Mouse (Mus musculus) limb, embryonic 15.5 days (tissue): ENCODE data around the gene Gm10037. TPM values are rescaled to one million over a fixed set of nuclear protein-coding genes. Genes with fewer than 3 reads are reported as not detected.
A peak's percentile ranks its signal among the peaks of the same experiment; 100 is the strongest.
"Not testable (repeated sequence)": the region's sequence is repeated elsewhere in the genome, so short reads cannot be mapped to it uniquely, and the experiment has no call there.

ENCODE experiments used
- ATAC-seq: fragments of 200-750 bp; cut with Nextera tagmentation; 2 replicates; pipeline ENCODE4 v1.8.0; 2017; ENCODE audit warnings: low read depth, moderate TSS enrichment; ENCODE audit not compliant: insufficient number of reproducible peaks, low FRiP score, low TSS enrichment
- H3K27ac ChIP-seq: fragments of 300-500 bp; sonication (generic); 2 replicates; pipeline ENCODE4 v1.5.1; 2015; ENCODE audit warnings: moderate library complexity, mild to moderate bottlenecking, inconsistent platforms
- H3K27me3 ChIP-seq: fragments of 300-500 bp; sonication (generic); 2 replicates; pipeline ENCODE4 v1.6.1; 2015; ENCODE audit warnings: inconsistent platforms
- H3K36me3 ChIP-seq: fragments of 300-500 bp; sonication (generic); 2 replicates; pipeline ENCODE4 v1.6.1; 2015; ENCODE audit warnings: inconsistent platforms
- H3K4me1 ChIP-seq: fragments of 300-500 bp; sonication (generic); 2 replicates; pipeline ENCODE4 v1.6.1; 2015; ENCODE audit warnings: inconsistent platforms
- H3K4me2 ChIP-seq: fragments of 300-500 bp; sonication (generic); 2 replicates; pipeline ENCODE4 v1.6.1; 2015; ENCODE audit warnings: mild to moderate bottlenecking, inconsistent platforms
- H3K4me3 ChIP-seq: fragments of 300-500 bp; sonication (generic); 2 replicates; pipeline ENCODE4 v1.5.1; 2015; ENCODE audit warnings: mild to moderate bottlenecking, inconsistent platforms
- H3K9ac ChIP-seq: fragments of 300-500 bp; sonication (generic); 2 replicates; pipeline ENCODE4 v1.6.1; 2015; ENCODE audit warnings: inconsistent platforms
- H3K9me3 ChIP-seq: fragments of 300-500 bp; sonication (generic); 2 replicates; pipeline ENCODE4 v1.6.1; 2016; ENCODE audit warnings: inconsistent platforms
- WGBS: fragments of 180-500 bp; shearing (Covaris S2); methylation state at CpG from one replicate; pipeline ENCODE4 v1.1.7; 2015; 5-methylcytosine and 5-hydroxymethylcytosine counted together
- polyA plus RNA-seq: library from polyadenylated mRNA; unstranded; fragments of >200 nt; fragmentation: Nextera tagmentation; extraction: Ambion mirVana; gene quantifications from 2 replicates; pipeline ENCODE4 v1.2.1, GENCODE M21; 2015

Gene Gm10037
- polyA plus RNA-seq: 3.5 and 4.0 TPM in 2 replicates

- no peak within 1 kb of the TSS; the same call in 1 of the 2 replicates for H3K27ac ChIP-seq
- peak within 1 kb of the TSS; percentile 61 for H3K4me3 ChIP-seq
- H3K4me2 ChIP-seq: peak within 1 kb of the TSS; percentile 59
- peak within 1 kb of the TSS; percentile 48 for H3K9ac ChIP-seq
- no peaks in the 10 kb centered on the region for H3K9me3 ChIP-seq
- peak; percentile 75 for ATAC-seq
- 3% methylated on average over 14 of the region's 14 CpGs for WGBS
- no peaks in the 10 kb centered on the region for H3K4me1 ChIP-seq
- peaks cover 10% of the 10 kb centered on the region for H3K36me3 ChIP-seq
- H3K27me3 ChIP-seq: no peaks in the 10 kb centered on the region
These were observed at the start of gene Gm10037 for GRCm38 (mm10) chr13:67830911-67831336. TSS of gene Gm10037 (plus strand) at chr13:67831106.

GRCm38 (mm10) chr13:67791921-67792455 lies 38.9 kb upstream of the Gm10037 start:
- WGBS: 92% methylated on average over 10 of the region's 10 CpGs
- Histone ChIP-seq H3K9ac (no peak overlapping the region), H3K4me2 (no peak overlapping the region), H3K4me3 (no peak overlapping the region), H3K36me3 (peaks cover 4% of the 10 kb centered on the region), H3K27ac (no peak overlapping the region), H3K4me1 (no peaks in the 10 kb centered on the region), H3K27me3 (no peaks in the 10 kb centered on the region), H3K9me3 (no peaks in the 10 kb centered on the region)
- no peak for ATAC-seq

- Histone ChIP-seq H3K27me3 (no peaks in the 10 kb centered on the region), H3K4me2 (no peak overlapping the region), H3K36me3 (no peaks in the 10 kb centered on the region), H3K4me3 (no peak overlapping the region), H3K27ac (no peak overlapping the region), H3K4me1 (no peaks in the 10 kb centered on the region), H3K9me3 (no peaks in the 10 kb centered on the region), H3K9ac (no peak overlapping the region)
- 83% methylated on average over 3 of the region's 3 CpGs for WGBS
- ATAC-seq: no peak
These were observed 32.3 kb upstream of the Gm10037 start for GRCm38 (mm10) chr13:67798618-67799017.

- not testable (repeated sequence) for H3K27me3 ChIP-seq, H3K4me1 ChIP-seq, ATAC-seq, H3K4me2 ChIP-seq, H3K36me3 ChIP-seq, H3K27ac ChIP-seq, H3K4me3 ChIP-seq, H3K9me3 ChIP-seq, H3K9ac ChIP-seq
- 77% methylated on average over 3 of the region's 3 CpGs for WGBS
These were observed 31.8 kb upstream of the Gm10037 start for GRCm38 (mm10) chr13:67799151-67799550.

- no peak for ATAC-seq
- H3K9ac ChIP-seq: no peak overlapping the region
- H3K4me2 ChIP-seq: no peak overlapping the region
- 46% methylated on average over 1 of the region's 1 CpGs for WGBS
- H3K27me3 ChIP-seq: no peaks in the 10 kb centered on the region
- H3K36me3 ChIP-seq: no peaks in the 10 kb centered on the region
- H3K27ac ChIP-seq: no peak overlapping the region
- H3K4me1 ChIP-seq: no peaks in the 10 kb centered on the region
- no peaks in the 10 kb centered on the region for H3K9me3 ChIP-seq
- H3K4me3 ChIP-seq: no peak overlapping the region
These were observed 19.2 kb upstream of the Gm10037 start for GRCm38 (mm10) chr13:67811651-67812210.

GRCm38 (mm10) chr13:67812961-67813709 lies 17.8 kb upstream of the Gm10037 start:
- Histone ChIP-seq H3K4me2 (peak overlapping the region; percentile 65; the same call in 1 of the 2 replicates), H3K27me3 (no peaks in the 10 kb centered on the region), H3K9me3 (no peaks in the 10 kb centered on the region), H3K9ac (no peak overlapping the region), H3K4me1 (no peaks in the 10 kb centered on the region), H3K4me3 (peak overlapping the region; percentile 89), H3K36me3 (peaks cover 2% of the 10 kb centered on the region; the same call in 1 of the 2 replicates), H3K27ac (peak overlapping the region; percentile 93; the same call in 1 of the 2 replicates)
- no peak for ATAC-seq
- 76% methylated on average over 8 of the region's 8 CpGs for WGBS

GRCm38 (mm10) chr13:67813710-67814660 lies 16.9 kb upstream of the Gm10037 start, which contains the start of gene Zfp273:
TSS of gene Zfp273 (plus strand) at chr13:67813740.
- H3K9ac ChIP-seq: peak within 1 kb of the TSS; percentile 69
- H3K36me3 ChIP-seq: peaks cover 8% of the 10 kb centered on the region
- peak within 1 kb of the TSS; percentile 93 for H3K27ac ChIP-seq
- peak; percentile 92 for ATAC-seq
- no peaks in the 10 kb centered on the region for H3K4me1 ChIP-seq
- peak within 1 kb of the TSS; percentile 65 for H3K4me2 ChIP-seq
- WGBS: 4% methylated on average over 31 of the region's 31 CpGs
- H3K27me3 ChIP-seq: no peaks in the 10 kb centered on the region
- peak within 1 kb of the TSS; percentile 89 for H3K4me3 ChIP-seq
- H3K9me3 ChIP-seq: no peaks in the 10 kb centered on the region

- 83% methylated on average over 1 of the region's 1 CpGs for WGBS
- H3K27me3 ChIP-seq: no peaks in the 10 kb centered on the region
- H3K9ac ChIP-seq: no peak overlapping the region
- H3K9me3 ChIP-seq: no peaks in the 10 kb centered on the region
- ATAC-seq: no peak
- no peak overlapping the region for H3K4me3 ChIP-seq
- H3K4me2 ChIP-seq: no peak overlapping the region
- H3K36me3 ChIP-seq: peaks cover 29% of the 10 kb centered on the region
- H3K4me1 ChIP-seq: no peaks in the 10 kb centered on the region
- no peak overlapping the region for H3K27ac ChIP-seq
These were observed 12.3 kb upstream of the Gm10037 start for GRCm38 (mm10) chr13:67818636-67819035.

GRCm38 (mm10) chr13:67833137-67833536 lies 2.2 kb downstream of the Gm10037 start:
- not testable (repeated sequence) for H3K9me3 ChIP-seq, H3K4me1 ChIP-seq, H3K36me3 ChIP-seq, H3K4me3 ChIP-seq, H3K27ac ChIP-seq, ATAC-seq, H3K9ac ChIP-seq, H3K27me3 ChIP-seq, H3K4me2 ChIP-seq

- peaks cover 2% of the 10 kb centered on the region; the same call in 1 of the 2 replicates for H3K4me1 ChIP-seq
- ATAC-seq: no peak
- H3K27me3 ChIP-seq: no peaks in the 10 kb centered on the region
- H3K36me3 ChIP-seq: no peaks in the 10 kb centered on the region
- H3K4me2 ChIP-seq: peak overlapping the region; percentile 47
- H3K9ac ChIP-seq: no peak overlapping the region
- H3K27ac ChIP-seq: no peak overlapping the region
- no peaks in the 10 kb centered on the region for H3K9me3 ChIP-seq
- peak overlapping the region; percentile 40 for H3K4me3 ChIP-seq
- 43% methylated on average over 6 of the region's 6 CpGs for WGBS
These were observed 12.8 kb downstream of the Gm10037 start for GRCm38 (mm10) chr13:67843775-67844118.

- Histone ChIP-seq H3K9ac (peak overlapping the region; percentile 31; the same call in 1 of the 2 replicates), H3K4me3 (peak overlapping the region; percentile 40), H3K27ac (no peak overlapping the region), H3K4me1 (peaks cover 2% of the 10 kb centered on the region; the same call in 1 of the 2 replicates), H3K36me3 (no peaks in the 10 kb centered on the region), H3K9me3 (no peaks in the 10 kb centered on the region), H3K4me2 (peak overlapping the region; percentile 47), H3K27me3 (no peaks in the 10 kb centered on the region)
- no peak for ATAC-seq
- 1% methylated on average over 14 of the region's 19 CpGs for WGBS
These were observed 13.4 kb downstream of the Gm10037 start for GRCm38 (mm10) chr13:67844119-67844852.
